Mouse (Mus musculus): ENCODE measurements around the gene Foxo3. TPM values are rescaled to one million over a fixed set of nuclear protein-coding genes. Genes with fewer than 3 reads are reported as not detected.

Foxo3 gene
- polyA plus RNA-seq, 2 experiments: 15.6 to 17.6 TPM

GRCm38 (mm10) chr10:42193981-42194380, 82.6 kb downstream of the Foxo3 start:
- no peak for DNase-seq (ENCODE audit: low read depth in 3 of 3, low spot score in 3 of 3)
- no peak for ATAC-seq (ENCODE audit: insufficient read depth)
- Histone ChIP-seq H3K4me1 (replicated peaks; ENCODE audit: control insufficient read depth in 2 of 2, insufficient read depth in 2 of 2, low read length in 1 of 2) (peaks cover 13 to 32% of the 10 kb centered on the region in 2 experiments), H3K27ac (no peak overlapping the region), H3K9ac (replicated peaks) (no peak overlapping the region), H3K27me3 (ENCODE audit: control insufficient read depth, insufficient read depth, low read length) (no peaks in the 10 kb centered on the region), H3K4me2 (ENCODE audit: low read depth) (no peak overlapping the region), H3K9me3 (ENCODE audit: control insufficient read depth, low read length) (no peaks in the 10 kb centered on the region), H3K4me3 (ENCODE audit: insufficient read depth in 1 of 2, low read depth in 2 of 2, low read length in 2 of 2) (no peak overlapping the region), H3K36me3 (replicated peaks; ENCODE audit: control insufficient read depth, insufficient read depth, low read depth) (peaks cover 72% of the 10 kb centered on the region)
- TF ChIP-seq EP300 (IDR thresholded peaks at IDR 0.05; ENCODE audit: low read depth) (no peak), CTCF (IDR thresholded peaks at IDR 0.05; ENCODE audit: low read depth) (no peak)
- WGBS (ENCODE audit: insufficient replicate concordance): 82% methylated on average over 4 of the region's 4 CpGs

GRCm38 (mm10) chr10:42192951-42193350, 83.6 kb downstream of the Foxo3 start:
- TF ChIP-seq EP300 (IDR thresholded peaks at IDR 0.05; ENCODE audit: low read depth): no peak
- no peak for TF ChIP-seq CTCF (IDR thresholded peaks at IDR 0.05; ENCODE audit: low read depth)
- H3K27ac ChIP-seq: no peak overlapping the region
- H3K27me3 ChIP-seq (ENCODE audit: control insufficient read depth, insufficient read depth, low read length): no peaks in the 10 kb centered on the region
- peaks cover 77% of the 10 kb centered on the region for H3K36me3 ChIP-seq (replicated peaks; ENCODE audit: control insufficient read depth, insufficient read depth, low read depth)
- peaks cover 13 to 33% of the 10 kb centered on the region in 2 experiments for H3K4me1 ChIP-seq (replicated peaks; ENCODE audit: control insufficient read depth in 2 of 2, insufficient read depth in 2 of 2, low read length in 1 of 2)
- no peak for ATAC-seq (ENCODE audit: insufficient read depth)
- no peak for DNase-seq (ENCODE audit: low read depth in 3 of 3, low spot score in 3 of 3)
- no peak overlapping the region for H3K9ac ChIP-seq (replicated peaks)
- no peaks in the 10 kb centered on the region for H3K9me3 ChIP-seq (ENCODE audit: control insufficient read depth, low read length)
- WGBS (ENCODE audit: insufficient replicate concordance): 45% methylated on average over 6 of the region's 6 CpGs
- no peak overlapping the region for H3K4me3 ChIP-seq (ENCODE audit: insufficient read depth in 1 of 2, low read depth in 2 of 2, low read length in 2 of 2)
- no peak overlapping the region for H3K4me2 ChIP-seq (ENCODE audit: low read depth)

DNA sequence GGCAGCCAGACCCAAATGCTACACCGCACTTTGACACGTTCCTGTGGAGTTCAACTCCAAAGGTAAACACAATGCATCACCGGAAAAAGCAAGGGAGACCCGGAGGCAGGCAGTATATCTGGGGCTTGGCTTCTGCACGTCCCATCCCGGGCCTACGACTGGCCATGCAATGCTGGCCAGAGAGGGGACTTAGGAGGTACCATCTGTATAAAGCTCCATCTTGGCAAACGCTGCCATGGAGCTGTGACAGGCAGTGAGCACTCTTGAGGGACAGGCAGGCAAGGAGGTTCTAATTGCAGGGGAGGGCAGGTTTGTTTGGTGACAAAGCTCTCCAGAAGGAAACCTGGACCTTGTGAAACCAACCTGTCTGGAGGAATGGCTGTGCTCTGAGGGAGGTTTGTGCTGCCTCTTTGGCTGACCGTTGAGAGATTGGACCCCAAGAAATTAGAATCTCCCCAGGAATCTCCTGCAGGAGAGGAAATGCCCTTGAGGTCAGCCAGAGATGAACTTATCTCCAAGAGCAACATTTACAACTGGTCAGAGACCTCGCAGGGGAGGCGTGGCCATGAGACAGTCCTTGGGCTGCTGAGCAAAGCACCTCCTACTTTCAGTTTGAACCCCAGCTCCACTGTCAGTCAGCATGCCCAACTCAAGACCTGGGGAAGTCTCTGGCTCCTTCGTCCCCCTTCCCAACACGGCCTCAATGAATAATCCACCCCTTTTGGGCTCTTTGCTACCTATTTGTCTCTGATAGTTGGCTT, 86.7 kb downstream of the Foxo3 start:
- no peak overlapping the region for H3K4me3 ChIP-seq (ENCODE audit: insufficient read depth in 1 of 2, low read depth in 2 of 2, low read length in 2 of 2)
- H3K27ac ChIP-seq: no peak overlapping the region
- no peaks in the 10 kb centered on the region for H3K9me3 ChIP-seq (ENCODE audit: control insufficient read depth, low read length)
- peak overlapping the region; percentile 19; the same call in 1 of the 2 replicates for H3K4me2 ChIP-seq (ENCODE audit: low read depth)
- H3K27me3 ChIP-seq (ENCODE audit: control insufficient read depth, insufficient read depth, low read length): no peaks in the 10 kb centered on the region
- DNase-seq (ENCODE audit: low read depth in 3 of 3, low spot score in 3 of 3) (peak in 1 of 3 experiments; percentile 15), ATAC-seq (ENCODE audit: insufficient read depth) (0 out of 2 replicates have a peak, but pooled peaks have one; percentile 34)
- no peak overlapping the region for H3K9ac ChIP-seq (replicated peaks)
- peaks cover 13 to 33% of the 10 kb centered on the region in 2 experiments for H3K4me1 ChIP-seq (replicated peaks; ENCODE audit: control insufficient read depth in 2 of 2, insufficient read depth in 2 of 2, low read length in 1 of 2)
- WGBS (ENCODE audit: insufficient replicate concordance): 55% methylated on average over 13 of the region's 13 CpGs
- H3K36me3 ChIP-seq (replicated peaks; ENCODE audit: control insufficient read depth, insufficient read depth, low read depth): peaks cover 65% of the 10 kb centered on the region
- TF ChIP-seq EP300 (IDR thresholded peaks at IDR 0.05; ENCODE audit: low read depth): no peak
- TF ChIP-seq CTCF (IDR thresholded peaks at IDR 0.05; ENCODE audit: low read depth): no peak

- ATAC-seq (ENCODE audit: insufficient read depth) (no peak), DNase-seq (ENCODE audit: low read depth in 3 of 3, low spot score in 3 of 3) (no peak)
- Histone ChIP-seq H3K27me3 (ENCODE audit: control insufficient read depth, insufficient read depth, low read length) (no peaks in the 10 kb centered on the region), H3K9me3 (ENCODE audit: control insufficient read depth, low read length) (no peaks in the 10 kb centered on the region), H3K9ac (replicated peaks) (no peak overlapping the region), H3K4me3 (ENCODE audit: insufficient read depth in 1 of 2, low read depth in 2 of 2, low read length in 2 of 2) (no peak overlapping the region), H3K36me3 (replicated peaks; ENCODE audit: control insufficient read depth, insufficient read depth, low read depth) (peaks cover 65% of the 10 kb centered on the region), H3K4me1 (replicated peaks; ENCODE audit: control insufficient read depth in 2 of 2, insufficient read depth in 2 of 2, low read length in 1 of 2) (peaks cover 13 to 33% of the 10 kb centered on the region in 2 experiments), H3K27ac (no peak overlapping the region), H3K4me2 (ENCODE audit: low read depth) (no peak overlapping the region)
- TF ChIP-seq CTCF (IDR thresholded peaks at IDR 0.05; ENCODE audit: low read depth) (no peak), EP300 (IDR thresholded peaks at IDR 0.05; ENCODE audit: low read depth) (no peak)
- WGBS (ENCODE audit: insufficient replicate concordance): 83% methylated on average over 8 of the region's 8 CpGs
Observed at GRCm38 (mm10) chr10:42189037-42189436, 87.5 kb downstream of the Foxo3 start.

- H3K27ac ChIP-seq: no peak overlapping the region
- no peak for ATAC-seq (ENCODE audit: insufficient read depth)
- peaks cover 66% of the 10 kb centered on the region for H3K36me3 ChIP-seq (replicated peaks; ENCODE audit: control insufficient read depth, insufficient read depth, low read depth)
- H3K9me3 ChIP-seq (ENCODE audit: control insufficient read depth, low read length): no peaks in the 10 kb centered on the region
- no peak for DNase-seq (ENCODE audit: low read depth in 3 of 3, low spot score in 3 of 3)
- TF ChIP-seq CTCF (IDR thresholded peaks at IDR 0.05; ENCODE audit: low read depth): no peak
- 79% methylated on average over 9 of the region's 9 CpGs for WGBS (ENCODE audit: insufficient replicate concordance)
- no peak overlapping the region for H3K9ac ChIP-seq (replicated peaks)
- H3K4me3 ChIP-seq (ENCODE audit: insufficient read depth in 1 of 2, low read depth in 2 of 2, low read length in 2 of 2): no peak overlapping the region
- peaks cover 13 to 31% of the 10 kb centered on the region in 2 experiments for H3K4me1 ChIP-seq (replicated peaks; ENCODE audit: control insufficient read depth in 2 of 2, insufficient read depth in 2 of 2, low read length in 1 of 2)
- H3K27me3 ChIP-seq (ENCODE audit: control insufficient read depth, insufficient read depth, low read length): no peaks in the 10 kb centered on the region
- H3K4me2 ChIP-seq (ENCODE audit: low read depth): no peak overlapping the region
Observed at GRCm38 (mm10) chr10:42188091-42188490, 88.5 kb downstream of the Foxo3 start.

Data from liver, embryonic 14.5 days (tissue).